Mouse (Mus musculus) adrenal gland, postnatal 4 days (tissue): Measurements from ENCODE around the gene Bcr. TPM values are rescaled to one million over a fixed set of nuclear protein-coding genes. Genes with fewer than 3 reads are reported as not detected.
"Not testable (repeated sequence)": the region's sequence is repeated elsewhere in the genome, so short reads cannot be mapped to it uniquely, and the experiment has no call there.

ENCODE experiments used
- DNase-seq, 2 experiments: peaks; one replicate each; pipeline ENCODE4 v3.0.0; 2021 to 2022; ENCODE audit warnings: low spot score in 2 of 2, mixed read lengths in 2 of 2
- long read RNA-seq, 2 experiments: library from polyadenylated mRNA; stranded (forward); transcript quantifications; one replicate each; pipeline ENCODE4 v2.0.0; 2021
- total RNA-seq, 2 experiments: library from RNA; stranded (reverse); gene quantifications; 2 replicates each; pipeline ENCODE4 v1.2.3; 2021

Gene Bcr
- total RNA-seq: 10 to 100 TPM; 28.2 to 31.7 TPM
- long read RNA-seq, experiment 1, full-length matches to known transcripts: 2 of 9 reads
- long read RNA-seq, experiment 1, partial matches to known transcripts: 2 of 9 reads
- long read RNA-seq, experiment 1, other reads (novel, unspliced or antisense): 5 of 9 reads
- long read RNA-seq, experiment 2, full-length matches to known transcripts: 7 of 16 reads
- long read RNA-seq, experiment 2, partial matches to known transcripts: 7 of 16 reads
- long read RNA-seq, experiment 2, other reads (novel, unspliced or antisense): 2 of 16 reads

DNA sequence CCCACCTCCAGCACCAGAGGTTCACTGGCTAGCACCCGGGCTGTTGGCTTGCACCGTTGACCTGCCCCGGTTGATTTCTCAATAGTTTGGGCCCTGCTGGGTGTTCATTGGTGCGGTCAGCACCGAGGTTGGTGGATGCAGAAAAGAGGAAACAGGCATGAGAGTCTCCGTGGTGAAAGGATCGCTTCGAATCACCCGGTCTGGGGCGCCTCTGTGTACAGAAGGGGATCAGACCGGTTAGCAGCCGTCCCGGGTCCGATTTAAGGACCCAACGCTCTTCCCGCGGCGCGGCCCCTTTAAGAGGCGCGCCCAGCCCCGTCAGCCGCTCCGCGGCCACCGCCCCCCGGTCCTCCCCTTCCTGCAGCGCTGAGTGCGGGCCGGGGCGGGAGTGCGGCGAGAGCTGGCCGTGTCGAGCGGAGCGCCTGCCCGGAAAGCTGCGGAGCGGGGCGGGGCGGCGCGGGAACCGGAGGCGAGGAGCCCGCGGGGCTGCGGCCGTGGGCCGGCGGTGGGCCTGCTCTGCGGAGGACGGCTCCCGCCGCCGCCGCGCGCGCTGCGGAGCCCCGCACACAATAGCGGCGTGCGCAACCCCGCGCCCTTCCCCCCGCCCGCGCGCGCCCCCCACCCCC lies at the start of gene Bcr:
Gene Bcr (plus strand): TSS at position 376 of the 626 bp plus-strand sequence.
- peak; percentile 53 to 56 for DNase-seq

DNA sequence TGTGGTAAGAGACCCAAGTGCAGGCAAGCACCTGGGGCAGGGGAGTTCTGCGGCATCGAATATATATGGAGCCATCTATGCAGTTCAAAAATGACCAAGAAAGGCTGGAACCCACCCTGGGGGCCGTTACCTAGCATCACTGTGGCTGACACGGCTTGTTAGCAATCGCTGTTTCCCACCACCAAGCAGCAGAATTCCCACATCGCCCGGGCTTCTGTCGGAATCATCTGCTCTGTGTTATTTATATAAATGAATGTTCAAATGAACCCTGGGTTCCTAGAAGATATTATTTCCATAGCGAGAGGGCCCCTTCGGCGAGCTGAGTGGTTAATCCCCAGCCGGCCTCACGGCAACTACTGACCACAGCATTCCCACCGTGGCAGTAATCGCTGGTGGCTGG lies 49.7 kb upstream of the Bcr start:
- DNase-seq: no peak

- DNase-seq: no peak
These were observed 44.9 kb upstream of the Bcr start for GRCm38 (mm10) chr10:75015465-75015864.

DNA sequence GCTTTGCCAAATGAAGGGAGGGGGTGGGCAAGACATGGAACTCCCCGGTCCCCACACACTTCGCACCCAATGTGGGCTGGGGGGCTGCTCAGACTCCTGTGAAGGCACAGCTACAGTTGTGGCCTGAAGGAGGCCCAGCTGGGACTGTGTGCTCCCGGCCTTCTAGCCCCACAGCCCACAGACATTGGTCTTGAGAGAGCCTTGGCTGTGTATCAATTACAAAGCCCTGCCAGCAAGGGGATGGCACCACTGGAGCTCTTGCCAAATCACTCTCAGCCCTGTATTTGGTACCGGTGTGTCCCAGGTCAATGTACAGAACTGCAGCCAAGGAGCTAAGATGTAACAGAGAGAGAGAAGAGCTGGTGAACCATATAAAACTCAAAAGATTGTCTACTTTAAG lies 43.9 kb upstream of the Bcr start:
- DNase-seq: no peak

DNA sequence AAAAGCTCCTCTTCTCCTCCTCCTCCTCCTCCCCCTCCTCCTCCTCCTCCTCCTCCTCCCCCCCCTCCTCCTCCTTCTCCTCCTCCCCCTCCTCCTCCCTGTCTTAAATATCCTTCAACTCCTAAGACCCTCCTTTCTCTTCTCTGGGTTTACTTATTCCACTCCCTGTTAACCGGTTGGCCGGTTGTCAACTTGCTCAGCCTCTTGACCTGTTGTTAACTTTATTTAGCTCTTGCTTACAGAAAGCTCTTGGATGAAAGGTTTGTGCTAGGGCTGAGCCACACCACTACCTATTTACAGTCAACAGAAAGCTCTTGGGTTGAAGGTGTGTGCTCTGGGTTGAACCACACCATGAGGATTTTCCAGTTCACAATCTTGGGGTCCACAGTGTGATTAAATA lies 40.1 kb upstream of the Bcr start:
- DNase-seq: no peak

GRCm38 (mm10) chr10:75021138-75021537 lies 39.3 kb upstream of the Bcr start:
- DNase-seq: peak; percentile 38 to 66

DNA sequence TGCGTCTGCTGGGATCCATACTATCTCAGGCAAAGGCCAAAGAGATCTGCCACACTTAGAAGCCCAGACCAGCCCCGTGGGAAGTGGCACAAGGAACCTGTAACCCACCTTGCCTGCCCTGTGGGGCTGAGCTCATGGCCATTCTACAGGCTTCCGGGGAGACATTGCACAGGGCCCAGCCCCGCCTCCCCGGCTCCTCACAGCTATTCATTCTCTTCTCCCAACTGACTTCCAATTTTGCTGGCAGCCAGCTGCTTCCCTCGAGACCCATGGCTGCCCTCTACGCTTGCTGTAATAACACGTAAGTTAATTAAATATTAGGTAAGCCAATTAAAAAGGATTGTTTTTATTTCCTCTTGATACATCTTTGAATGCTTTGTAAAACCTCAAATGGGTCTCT lies 33.9 kb upstream of the Bcr start:
- DNase-seq: no peak

GRCm38 (mm10) chr10:75028743-75029142 lies 31.6 kb upstream of the Bcr start:
- DNase-seq: no peak

GRCm38 (mm10) chr10:75029677-75030076 lies 30.7 kb upstream of the Bcr start:
- DNase-seq: no peak

- DNase-seq: no peak
These were observed 30.2 kb upstream of the Bcr start for GRCm38 (mm10) chr10:75030234-75030633.

DNA sequence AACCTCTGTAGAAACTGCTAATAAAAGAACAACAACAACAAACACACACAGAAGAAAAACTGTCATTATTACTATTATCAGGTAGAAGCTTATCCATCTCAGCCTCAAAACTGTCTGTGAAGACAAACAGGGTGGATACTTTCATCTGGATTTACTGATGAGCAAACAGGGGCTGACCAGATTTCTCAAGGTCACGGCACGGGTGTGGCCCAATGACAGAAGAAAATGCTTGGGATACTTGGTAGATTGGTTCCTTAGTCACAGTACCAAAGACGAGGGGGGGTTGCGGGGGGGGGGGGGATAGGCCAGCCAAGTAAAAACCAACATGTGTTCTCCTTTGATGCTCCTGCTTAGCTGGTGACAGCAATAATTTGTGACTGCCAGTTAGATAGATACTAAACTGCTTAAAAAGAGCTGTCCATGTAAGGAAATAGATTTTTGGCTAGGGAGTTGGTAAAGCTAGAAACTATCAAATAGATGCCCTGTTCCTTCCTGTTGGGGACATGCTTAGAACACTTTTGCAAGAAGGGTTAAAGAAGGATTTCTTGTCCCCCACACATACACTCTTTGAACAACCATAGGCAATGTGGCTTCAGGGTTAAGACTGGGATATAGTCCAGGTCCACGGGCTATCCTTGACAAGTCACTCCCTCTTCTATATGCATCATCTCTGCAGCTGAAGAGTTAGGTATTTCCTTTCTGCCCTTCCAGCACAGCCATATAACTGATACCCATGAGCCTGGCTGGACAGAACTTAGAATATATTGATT lies 28.9 kb upstream of the Bcr start:
- DNase-seq: no peak

DNA sequence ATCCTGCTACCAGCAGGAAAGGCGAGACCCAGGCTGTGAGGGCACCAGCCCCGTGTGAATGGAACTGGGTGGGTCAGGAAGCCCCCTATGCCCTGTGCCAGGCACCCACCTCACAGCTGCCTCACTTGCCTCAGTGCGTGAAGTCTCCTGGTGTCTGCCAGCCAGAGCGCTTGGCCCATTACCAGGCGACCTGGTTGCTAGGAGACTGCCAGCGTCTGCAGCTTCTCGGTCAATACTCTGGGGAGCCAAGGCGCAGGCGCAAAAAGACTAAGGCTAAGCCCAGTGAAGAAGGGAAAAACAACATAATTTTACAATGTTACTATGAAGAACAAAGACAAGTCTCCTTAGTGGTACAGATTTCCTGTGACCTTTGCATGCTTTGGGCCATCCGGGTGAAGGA lies 28.0 kb upstream of the Bcr start, which contains the start of gene Rsph14:
Gene Rsph14 (minus strand): TSS at position 192 of the 400 bp plus-strand sequence.
- DNase-seq: peak; percentile 60 to 76

DNA sequence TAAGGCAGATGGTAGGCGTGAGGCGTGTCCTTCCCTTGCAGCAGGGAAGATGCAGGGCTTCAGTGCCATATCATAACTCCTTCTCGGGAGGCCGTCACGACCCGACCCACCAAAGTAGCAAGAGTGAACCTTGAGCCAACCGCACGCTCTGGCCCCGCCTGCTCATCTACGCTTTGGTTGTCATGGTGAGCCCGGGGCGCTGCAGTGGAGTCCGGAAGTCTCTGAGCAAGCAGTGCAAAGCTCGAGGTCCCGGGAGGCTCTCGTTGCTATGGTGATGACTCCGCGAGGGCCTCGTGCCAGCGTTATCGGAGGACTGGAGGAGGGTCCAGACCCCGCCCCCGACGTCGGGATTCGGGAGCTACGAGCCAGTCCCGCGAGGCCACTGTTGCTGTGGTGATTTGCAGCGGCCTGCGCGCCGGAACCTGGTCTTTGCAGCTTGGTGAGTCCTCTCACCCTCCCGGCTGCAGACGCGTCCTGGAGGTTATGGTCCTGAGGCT lies 23.5 kb upstream of the Bcr start, which contains the start of gene Rab36:
Gene Rab36 (plus strand): TSS at position 176 of the 497 bp plus-strand sequence.
- peak; percentile 91 to 95 for DNase-seq

DNA sequence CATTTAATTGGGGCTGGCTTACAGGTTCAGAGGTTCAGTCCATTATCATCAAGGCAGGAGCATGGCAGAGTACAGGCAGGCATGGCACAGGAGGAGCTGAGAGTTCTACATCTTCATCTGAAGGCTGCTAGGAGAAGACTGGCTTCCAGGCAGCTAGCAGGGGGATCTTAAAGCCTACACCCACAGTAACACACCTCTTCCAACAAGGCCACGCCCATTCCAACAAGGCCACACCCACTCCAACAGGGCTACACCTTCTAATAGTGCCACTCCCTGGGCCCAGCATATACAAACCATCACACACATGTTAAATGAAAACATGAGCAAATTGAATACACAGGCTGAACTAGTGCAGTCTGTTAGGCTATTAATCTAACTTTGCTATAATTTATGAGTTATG lies 18.3 kb upstream of the Bcr start:
- not testable (repeated sequence) for DNase-seq

DNA sequence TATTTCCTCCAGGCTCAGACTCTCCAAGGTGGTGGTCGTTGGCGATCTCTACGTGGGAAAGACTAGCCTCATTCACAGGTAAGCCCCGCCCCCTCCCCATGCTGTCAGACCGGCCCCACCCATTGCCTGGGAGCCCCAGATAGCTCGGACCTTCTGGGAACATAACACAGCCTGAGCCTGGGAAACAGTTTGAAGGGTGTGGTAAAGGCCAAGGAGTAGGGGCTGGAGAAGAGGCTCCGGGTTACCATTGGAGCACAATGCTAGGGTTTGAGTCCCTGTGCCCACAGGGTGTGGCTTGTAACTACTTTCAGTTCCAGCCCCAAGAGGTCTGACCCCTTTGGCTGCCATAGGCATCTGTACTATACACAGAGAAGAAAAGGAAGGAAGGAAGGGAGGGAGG lies 15.9 kb upstream of the Bcr start:
- DNase-seq: no peak

DNA sequence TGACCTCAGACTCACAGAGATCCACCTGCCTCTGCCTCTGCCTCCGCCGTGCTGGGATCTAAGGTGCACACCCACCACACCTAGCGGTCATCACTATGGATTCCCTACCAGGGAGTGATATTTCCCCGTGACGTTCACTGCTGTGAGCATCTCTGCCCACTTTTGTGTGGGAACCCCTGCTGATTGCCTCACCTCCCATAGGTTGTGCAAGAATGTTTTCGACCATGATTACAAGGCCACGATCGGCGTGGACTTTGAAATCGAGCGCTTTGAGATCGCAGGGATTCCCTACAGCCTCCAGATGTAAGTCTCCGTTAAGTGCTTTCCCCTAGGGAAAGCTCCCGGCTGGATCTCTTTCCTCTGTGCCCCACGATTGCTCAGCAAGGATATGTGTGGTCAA lies 14.6 kb upstream of the Bcr start:
- DNase-seq: no peak

DNA sequence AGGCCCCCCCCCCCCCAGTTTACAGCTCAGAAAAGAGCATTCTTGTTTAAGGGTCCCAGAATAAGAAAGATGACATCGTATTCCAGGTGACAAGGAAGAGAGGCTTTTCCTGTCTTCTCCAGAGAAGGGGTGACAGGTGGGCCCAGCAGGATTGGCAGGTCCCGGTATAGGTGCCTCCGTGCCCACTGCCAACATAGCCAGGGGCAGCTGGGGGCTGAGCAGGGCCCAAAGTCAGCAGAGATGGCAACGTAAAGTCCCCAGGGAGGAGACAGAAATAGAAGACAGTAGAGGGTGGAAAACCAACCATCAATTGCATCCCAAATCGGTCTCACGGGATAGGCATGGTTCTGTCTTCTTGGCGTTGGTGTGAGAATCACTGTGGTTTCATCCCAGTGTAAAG lies 11.7 kb upstream of the Bcr start:
- DNase-seq: no peak

DNA sequence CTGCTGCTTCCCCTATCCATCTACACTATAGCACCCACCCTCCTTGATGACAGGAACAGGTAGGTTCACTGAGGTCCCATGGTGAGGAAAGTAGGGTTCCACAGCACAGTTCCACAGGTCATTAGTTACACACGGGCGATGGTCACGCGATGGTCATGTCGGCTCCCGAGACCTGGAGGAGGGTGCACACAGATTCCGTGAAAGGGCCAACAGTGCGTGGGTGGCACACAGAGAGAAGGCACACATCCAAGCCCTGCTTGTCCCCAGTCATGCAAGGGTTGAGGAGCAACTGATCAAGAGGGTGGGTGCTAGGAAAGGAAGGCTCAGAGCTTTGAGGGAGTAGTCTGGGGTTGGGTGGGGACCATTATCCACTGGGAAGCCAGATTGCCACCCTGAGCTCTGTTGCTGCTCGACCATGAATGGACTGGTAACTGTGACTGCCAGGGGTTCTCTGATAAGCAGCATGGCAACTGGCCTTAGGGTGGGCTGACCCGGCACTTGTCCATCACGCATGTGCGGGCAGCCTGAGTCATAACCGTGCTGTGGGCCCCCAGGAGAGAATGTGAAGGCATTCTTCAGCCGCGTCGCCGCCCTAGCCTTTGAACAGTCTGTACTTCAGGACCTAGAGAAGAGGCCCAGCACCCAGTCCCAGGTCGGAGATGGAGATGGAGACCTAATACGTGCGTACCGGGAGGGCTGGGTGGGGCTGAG lies 8.9 kb upstream of the Bcr start:
- DNase-seq: no peak

GRCm38 (mm10) chr10:75052902-75053301 lies 7.5 kb upstream of the Bcr start:
- no peak for DNase-seq

- no peak for DNase-seq
These were observed 6.7 kb upstream of the Bcr start for GRCm38 (mm10) chr10:75053655-75054054.

GRCm38 (mm10) chr10:75054125-75054524 lies 6.3 kb upstream of the Bcr start:
- DNase-seq: no peak
